Mouse (Mus musculus) left cerebral cortex, adult 8-10 months (tissue): ENCODE results near the gene Gm21866. TPM values are rescaled to one million over a fixed set of nuclear protein-coding genes. Genes with fewer than 3 reads are reported as not detected.
"Not testable (repeated sequence)": the region's sequence is repeated elsewhere in the genome, so short reads cannot be mapped to it uniquely, and the experiment has no call there.

Experiments used
- DNase-seq, 2 experiments: peaks; one replicate each; pipeline ENCODE4 v3.0.0; 2022; ENCODE audit warnings: low spot score in 2 of 2
- total RNA-seq, 4 experiments: library from RNA; stranded (reverse); gene quantifications; 2 replicates each; pipeline ENCODE4 v1.2.4; 2022

The Gm21866 gene
- not detected for total RNA-seq

DNA sequence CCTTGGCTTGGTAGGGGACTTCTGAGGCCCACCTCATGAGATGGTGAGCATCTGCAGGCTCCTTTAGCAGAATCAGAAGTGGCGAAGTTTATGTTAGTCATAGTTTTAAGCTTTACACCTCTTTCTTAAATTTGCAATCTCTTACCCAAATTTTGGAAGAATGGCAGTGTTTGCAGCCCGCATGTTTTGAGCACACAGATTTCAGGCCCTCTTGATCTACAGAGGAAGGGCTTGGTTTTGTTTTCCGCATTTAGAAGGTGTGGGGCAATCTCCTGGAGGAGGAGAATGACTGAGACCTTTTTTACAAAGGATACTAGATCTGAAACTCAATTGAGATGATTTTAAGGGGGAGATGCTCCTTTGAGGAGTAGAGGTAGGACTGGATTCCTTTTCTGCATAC is at the start of gene Gm21866:
Gm21866 (minus strand) TSS at position 101 of the 400 bp plus-strand sequence.
- DNase-seq = not testable (repeated sequence)

DNA sequence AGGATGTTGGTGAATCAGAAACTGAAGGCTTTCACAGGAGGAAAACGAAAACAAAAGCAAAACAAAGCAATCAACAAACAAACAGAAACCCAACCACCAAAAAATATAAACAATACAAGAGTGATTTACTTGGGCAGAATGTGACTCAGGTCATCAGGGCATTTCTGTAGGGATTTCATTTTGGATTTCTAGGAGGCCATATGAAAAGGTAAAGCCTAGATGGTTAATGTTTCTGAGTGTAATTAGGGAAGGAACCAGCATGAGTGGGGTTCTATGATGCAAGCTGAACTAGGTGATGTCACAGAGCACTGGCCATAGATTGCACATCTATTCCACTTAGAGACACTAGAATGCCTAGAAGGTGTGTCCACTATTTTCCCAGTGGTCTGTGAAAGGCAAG is 28.3 kb upstream of the Gm21866 start, which contains the start of gene Gm20773:
Gm20773 (plus strand) TSS at position 301 of the 400 bp plus-strand sequence.
- DNase-seq = not testable (repeated sequence)

Other genes with a start within 250 kb of the Gm21866 start
- not detected for gene Gm21828, start 241.7 kb downstream of the Gm21866 start, total RNA-seq
- gene Gm21440, start 213.2 kb downstream of the Gm21866 start, total RNA-seq = not detected
- gene Gm21454, start 213.1 kb downstream of the Gm21866 start, total RNA-seq = not detected
- not detected for gene Gm21725, start 116.5 kb downstream of the Gm21866 start, total RNA-seq
- gene Gm20773, start 28.4 kb upstream of the Gm21866 start, total RNA-seq = not detected